8 mouse cellular contexts compared by ENCODE assay signal in the genomic region with DNA sequence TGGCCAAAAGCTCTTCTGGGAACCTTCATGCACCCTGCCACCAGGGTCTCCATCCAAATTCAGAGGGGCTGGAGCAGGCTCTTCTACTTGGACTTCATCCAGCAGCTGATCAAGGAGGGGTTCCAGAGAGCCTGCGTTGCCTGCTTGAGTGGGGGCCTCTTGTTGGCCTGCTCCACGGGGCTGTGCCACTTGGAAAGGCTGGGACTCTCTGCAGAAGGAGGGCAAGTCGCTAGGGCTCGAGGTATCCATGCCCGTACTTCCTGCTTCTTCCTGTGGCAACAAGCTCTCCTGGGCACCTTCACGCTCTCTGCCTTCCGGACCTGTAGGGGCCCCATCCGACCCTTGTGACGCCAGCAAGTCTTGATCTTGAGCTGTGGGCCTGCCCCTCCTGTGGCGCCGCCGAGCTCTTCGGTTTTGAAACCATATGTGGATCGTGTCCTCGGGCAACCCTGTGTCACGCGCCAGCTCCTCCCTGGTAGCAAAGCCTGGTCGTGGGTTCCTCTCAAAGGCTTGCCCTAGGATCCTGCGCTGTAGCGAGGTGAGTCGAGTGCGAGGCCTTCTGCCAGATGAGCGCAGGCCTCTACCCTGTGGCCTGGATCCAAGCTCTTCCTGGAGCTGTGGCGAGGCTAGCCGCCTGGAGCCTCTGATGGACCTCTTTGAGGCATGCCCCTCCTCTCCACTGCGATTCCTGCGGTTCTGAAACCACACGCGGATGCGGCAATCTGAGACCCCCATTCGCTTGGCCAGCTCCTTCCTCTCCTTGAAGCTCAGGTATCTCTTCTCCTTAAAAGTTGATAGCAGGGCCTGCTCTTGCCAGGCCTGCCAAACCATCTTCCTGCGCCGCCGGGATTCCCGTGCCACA. TPM values are rescaled to one million over a fixed set of nuclear protein-coding genes. Genes with fewer than 3 reads are reported as not detected.
DNase-seq lines count a peak whose midpoint lies in the region; ATAC-seq and TF ChIP-seq lines count a peak whose summit lies in the region.
"Not testable (repeated sequence)": the region's sequence is repeated elsewhere in the genome, so short reads cannot be mapped to it uniquely, and the experiment has no call there.

No protein-coding gene starts in this region.

- H3K9ac ChIP-seq in embryonic facial prominence, embryonic 12.5 days; heart, adult 2 months (ENCODE audit: low read depth, low read length); intestine, postnatal 0 days (ENCODE audit: low read depth, low read length): not testable (repeated sequence)

- ATAC-seq in embryonic facial prominence, embryonic 12.5 days (ENCODE audit: insufficient number of reproducible peaks, insufficient read depth, low FRiP score, low TSS enrichment), result peak; percentile 90
- ATAC-seq in intestine, postnatal 0 days, result peak; percentile 67
- peak; percentile 62 for ATAC-seq in megakaryocyte-erythroid progenitor cell, adult 5-6 weeks (replicated peaks; ENCODE audit: low FRiP score, low TSS enrichment, poor library complexity, severe bottlenecking)

- TF ChIP-seq POLR2A in heart, adult 2 months (IDR thresholded peaks at IDR 0.05; ENCODE audit: insufficient read depth, low read depth, low read length), result not testable (repeated sequence)

- not testable (repeated sequence) for H3K79me2 ChIP-seq in heart, adult 2 months (replicated peaks; ENCODE audit: control insufficient read depth, insufficient read depth, low read length)

- not testable (repeated sequence) for H3K4me1 ChIP-seq in embryonic facial prominence, embryonic 12.5 days; heart, adult 2 months (ENCODE audit: control insufficient read depth, insufficient read depth, low read length); intestine, postnatal 0 days (replicated peaks; ENCODE audit: control insufficient read depth, insufficient read depth, low read length)

- not testable (repeated sequence) for H3K36me3 ChIP-seq in embryonic facial prominence, embryonic 12.5 days; heart, adult 2 months (ENCODE audit: control insufficient read depth, insufficient read depth, low read length); intestine, postnatal 0 days (ENCODE audit: control insufficient read depth, insufficient read depth)

- not testable (repeated sequence) for H3K27me3 ChIP-seq in embryonic facial prominence, embryonic 12.5 days; heart, adult 2 months (ENCODE audit: control insufficient read depth, insufficient read depth, low read length); intestine, postnatal 0 days (replicated peaks; ENCODE audit: control insufficient read depth, insufficient read depth, low read length)

- intact Hi-C loops in heart, adult 2 months (cut with DNase I), result not testable (repeated sequence)
- intact Hi-C loops in left cerebral cortex, postnatal 25 days (cut with DNase I), result loop anchor here (5.0 kb wide), 1 partner anchor 790 kb away; no protein-coding TSS in a partner anchor

- not testable (repeated sequence) for TF ChIP-seq EP300 in heart, adult 2 months (IDR thresholded peaks at IDR 0.05; ENCODE audit: insufficient read depth, low read depth, low read length)

- not testable (repeated sequence) for TF ChIP-seq CTCF in heart, adult 2 months (IDR thresholded peaks at IDR 0.05); intestine, postnatal 0 days (IDR thresholded peaks at IDR 0.05; ENCODE audit: low read depth)

- peak; percentile 68 for DNase-seq in adrenal gland, adult 2 months
- DNase-seq in heart, adult 2 months, result peak; percentile 77 to 84
- peak; percentile 65 for DNase-seq in left cerebral cortex, postnatal 25 days (ENCODE audit: low spot score in 2 of 2)
- peak; percentile 77 to 79 for DNase-seq in right cerebral cortex, postnatal 36 days (ENCODE audit: low spot score in 2 of 2)
- peak; percentile 78 to 82 for DNase-seq in urinary bladder, postnatal 36 days (ENCODE audit: low spot score in 2 of 2)

- H3K27ac ChIP-seq in embryonic facial prominence, embryonic 12.5 days; heart, adult 2 months; intestine, postnatal 0 days (ENCODE audit: low read depth, low read length): not testable (repeated sequence)

- not testable (repeated sequence) for H3K4me3 ChIP-seq in embryonic facial prominence, embryonic 12.5 days; heart, adult 2 months; intestine, postnatal 0 days (ENCODE audit: low read depth, low read length)

- not testable (repeated sequence) for H3K4me2 ChIP-seq in embryonic facial prominence, embryonic 12.5 days (replicated peaks); intestine, postnatal 0 days (replicated peaks; ENCODE audit: low read depth)

- peaks cover 16% of the 10 kb centered on the region for H3K9me3 ChIP-seq in embryonic facial prominence, embryonic 12.5 days
- H3K9me3 ChIP-seq in intestine, postnatal 0 days (ENCODE audit: control insufficient read depth), result peaks cover 11% of the 10 kb centered on the region

- WGBS in embryonic facial prominence, embryonic 12.5 days, result 87% methylated on average over 35 of the region's 35 CpGs
- 85% methylated on average over 35 of the region's 35 CpGs for WGBS in heart, adult 2 months
- 87% methylated on average over 31 of the region's 35 CpGs for WGBS in intestine, postnatal 0 days

RNA-seq across cellular contexts. Expression of a gene that starts 0.5 kb away (rescaled TPM):
- not detected for total RNA-seq in adrenal gland, adult 2 months (2021)
- polyA plus RNA-seq in adrenal gland, adult 2 months (2012; rRNA removed), result not detected in 2 replicates
- not detected in 2 replicates for polyA plus RNA-seq in embryonic facial prominence, embryonic 12.5 days (2016; fragmentation: Nextera tagmentation; extraction: Ambion mirVana)
- total RNA-seq in heart, adult 2 months (2021), result not detected
- polyA plus RNA-seq in heart, adult 2 months (2012; rRNA removed), result not detected in 2 replicates
- polyA plus RNA-seq in intestine, postnatal 0 days (2015; fragmentation: Nextera tagmentation; extraction: Ambion mirVana), result not detected in 2 replicates
- not detected for total RNA-seq in left cerebral cortex, postnatal 25 days (2021)
- total RNA-seq in megakaryocyte-erythroid progenitor cell, adult 5-6 weeks (2014; fragmentation: Nextera tagmentation), result not detected in 2 replicates
- not detected in 2 replicates for total RNA-seq in megakaryocyte-erythroid progenitor cell, adult 5-6 weeks (2017)

RNA-seq across cellular contexts. Expression of a gene that starts 4.5 kb away (rescaled TPM):
- not detected for total RNA-seq in adrenal gland, adult 2 months (2021)
- not detected in 2 replicates for polyA plus RNA-seq in adrenal gland, adult 2 months (2012; rRNA removed)
- polyA plus RNA-seq in embryonic facial prominence, embryonic 12.5 days (2016; fragmentation: Nextera tagmentation; extraction: Ambion mirVana), result not detected in 2 replicates
- total RNA-seq in heart, adult 2 months (2021), result not detected
- not detected in 2 replicates for polyA plus RNA-seq in heart, adult 2 months (2012; rRNA removed)
- not detected in 2 replicates for polyA plus RNA-seq in intestine, postnatal 0 days (2015; fragmentation: Nextera tagmentation; extraction: Ambion mirVana)
- total RNA-seq in left cerebral cortex, postnatal 25 days (2021), result not detected
- not detected in 2 replicates for total RNA-seq in megakaryocyte-erythroid progenitor cell, adult 5-6 weeks (2014; fragmentation: Nextera tagmentation)
- total RNA-seq in megakaryocyte-erythroid progenitor cell, adult 5-6 weeks (2017), result not detected in 2 replicates

RNA-seq across cellular contexts. Expression of a gene that starts 7.3 kb away (rescaled TPM):
- not detected for total RNA-seq in adrenal gland, adult 2 months (2021)
- not detected in 2 replicates for polyA plus RNA-seq in adrenal gland, adult 2 months (2012; rRNA removed)
- not detected in 2 replicates for polyA plus RNA-seq in embryonic facial prominence, embryonic 12.5 days (2016; fragmentation: Nextera tagmentation; extraction: Ambion mirVana)
- total RNA-seq in heart, adult 2 months (2021), result not detected
- polyA plus RNA-seq in heart, adult 2 months (2012; rRNA removed), result not detected in 2 replicates
- polyA plus RNA-seq in intestine, postnatal 0 days (2015; fragmentation: Nextera tagmentation; extraction: Ambion mirVana), result not detected in 2 replicates
- not detected for total RNA-seq in left cerebral cortex, postnatal 25 days (2021)
- not detected in 2 replicates for total RNA-seq in megakaryocyte-erythroid progenitor cell, adult 5-6 weeks (2014; fragmentation: Nextera tagmentation)
- total RNA-seq in megakaryocyte-erythroid progenitor cell, adult 5-6 weeks (2017), result not detected in 2 replicates

RNA-seq across cellular contexts. Expression of a gene that starts 23.3 kb away (rescaled TPM):
- 10 to 100 TPM; 32.8 to 46.7 TPM for total RNA-seq in adrenal gland, adult 2 months (2021)
- polyA plus RNA-seq in adrenal gland, adult 2 months (2012; rRNA removed), result 1.2 and 2.2 TPM in 2 replicates
- polyA plus RNA-seq in embryonic facial prominence, embryonic 12.5 days (2016; fragmentation: Nextera tagmentation; extraction: Ambion mirVana), result 64.5 and 64.6 TPM in 2 replicates
- total RNA-seq in heart, adult 2 months (2021), result 10 to 100 TPM; 22.6 to 29.3 TPM
- polyA plus RNA-seq in heart, adult 2 months (2012; rRNA removed), result 7.9 and 12.2 TPM in 2 replicates
- 91.7 and 96.3 TPM in 2 replicates for polyA plus RNA-seq in intestine, postnatal 0 days (2015; fragmentation: Nextera tagmentation; extraction: Ambion mirVana)
- 10 to 100 TPM; 84.9 to 98.4 TPM for total RNA-seq in left cerebral cortex, postnatal 25 days (2021)
- 39.0 and 52.4 TPM in 2 replicates for total RNA-seq in megakaryocyte-erythroid progenitor cell, adult 5-6 weeks (2014; fragmentation: Nextera tagmentation)
- 47.6 and 50.1 TPM in 2 replicates for total RNA-seq in megakaryocyte-erythroid progenitor cell, adult 5-6 weeks (2017)
